Comparison of ENCODE assay signal across 8 mouse cellular contexts in the genomic region with DNA sequence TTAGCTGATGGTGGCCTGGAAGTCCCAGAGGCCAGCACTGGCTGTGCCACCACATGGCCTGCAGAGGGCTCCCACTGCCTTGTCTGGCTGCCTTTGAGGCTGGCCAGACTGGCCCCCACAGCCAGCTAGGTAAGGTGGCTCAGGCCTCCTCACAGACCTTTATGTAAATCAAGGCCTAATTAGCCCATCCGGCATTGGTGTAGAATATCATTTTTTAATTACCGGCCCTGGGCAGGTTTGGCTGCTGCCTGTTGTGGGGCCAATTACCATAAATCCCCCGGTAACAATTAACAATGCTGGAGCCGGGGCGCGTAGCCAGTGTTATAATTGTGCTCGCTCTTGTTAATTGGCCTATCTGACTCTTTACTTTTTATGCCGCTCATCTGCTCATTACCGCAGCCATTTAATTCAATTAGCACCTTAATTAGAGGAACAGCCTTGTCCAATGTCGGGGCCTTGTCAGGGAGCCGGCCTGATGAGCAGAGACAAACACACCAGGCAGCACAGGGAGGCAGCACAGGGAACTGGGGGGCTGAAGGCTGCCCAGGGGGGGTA.
A peak's percentile ranks its signal among the peaks of the same experiment; 100 is the strongest.
DNase-seq lines count a peak whose midpoint lies in the region; ATAC-seq and TF ChIP-seq lines count a peak whose summit lies in the region.

No protein-coding gene starts in this region.

- H3K9ac ChIP-seq in hindbrain, embryonic 14.5 days = no peak overlapping the region
- no peak overlapping the region for H3K9ac ChIP-seq in neural tube, embryonic 12.5 days
- H3K9ac ChIP-seq in heart, embryonic 11.5 days (ENCODE audit: low read depth, low read length) = no peak overlapping the region

- peak; percentile 39 for DNase-seq in gastrocnemius, adult 2 months
- no peak for DNase-seq in gastrocnemius, postnatal 4 days (ENCODE audit: low spot score in 2 of 2)
- DNase-seq in 416B (ENCODE audit: low read depth) = peak; percentile 38
- peak; percentile 58 for DNase-seq in cerebellum, postnatal 14 days
- peak; percentile 72 for DNase-seq in hindbrain, embryonic 14.5 days (ENCODE audit: low spot score)

- TF ChIP-seq CTCF in gastrocnemius, adult 2 months (IDR thresholded peaks at IDR 0.05) = peak; percentile 50

- ATAC-seq in hindbrain, embryonic 14.5 days (ENCODE audit: low FRiP score) = peak; percentile 76
- peak; percentile 54 for ATAC-seq in neural tube, embryonic 12.5 days (ENCODE audit: low FRiP score, low read depth)
- ATAC-seq in monocyte, adult 5-6 weeks (replicated peaks; ENCODE audit: insufficient number of reproducible peaks, low FRiP score, low TSS enrichment, poor library complexity, severe bottlenecking) = no peak
- no peak for ATAC-seq in heart, embryonic 11.5 days (replicated peaks; ENCODE audit: insufficient number of reproducible peaks, low FRiP score, low TSS enrichment)

- no peak overlapping the region for H3K4me2 ChIP-seq in hindbrain, embryonic 14.5 days (replicated peaks)
- H3K4me2 ChIP-seq in neural tube, embryonic 12.5 days (replicated peaks) = no peak overlapping the region
- H3K4me2 ChIP-seq in heart, embryonic 11.5 days = no peak overlapping the region

- intact Hi-C loops in gastrocnemius, adult 2 months (cut with DNase I) = loop anchor here (2.0 kb wide), 1 partner anchor 47 kb away; no protein-coding TSS in a partner anchor

- H3K27me3 ChIP-seq in hindbrain, embryonic 14.5 days (ENCODE audit: control insufficient read depth, insufficient read depth, low read length) = peaks cover 50% of the 10 kb centered on the region
- peaks cover 59% of the 10 kb centered on the region for H3K27me3 ChIP-seq in neural tube, embryonic 12.5 days (replicated peaks)
- H3K27me3 ChIP-seq in heart, embryonic 11.5 days (ENCODE audit: control insufficient read depth, insufficient read depth, low read length) = peaks cover 39% of the 10 kb centered on the region

- H3K9me3 ChIP-seq in hindbrain, embryonic 14.5 days (ENCODE audit: control insufficient read depth, low read length) = no peaks in the 10 kb centered on the region
- H3K9me3 ChIP-seq in neural tube, embryonic 12.5 days = no peaks in the 10 kb centered on the region
- H3K9me3 ChIP-seq in heart, embryonic 11.5 days (replicated peaks; ENCODE audit: control insufficient read depth, low read length) = no peaks in the 10 kb centered on the region

- no peak overlapping the region for H3K27ac ChIP-seq in gastrocnemius, adult 2 months
- H3K27ac ChIP-seq in hindbrain, embryonic 14.5 days = no peak overlapping the region
- H3K27ac ChIP-seq in neural tube, embryonic 12.5 days = no peak overlapping the region
- no peak overlapping the region for H3K27ac ChIP-seq in heart, embryonic 11.5 days (ENCODE audit: low read depth, low read length)

- 31% methylated on average over 11 of the region's 11 CpGs for WGBS in hindbrain, embryonic 14.5 days
- WGBS in neural tube, embryonic 12.5 days = 36% methylated on average over 11 of the region's 11 CpGs
- 79% methylated on average over 11 of the region's 11 CpGs for WGBS in heart, embryonic 11.5 days (ENCODE audit: insufficient replicate concordance)

- H3K4me1 ChIP-seq in hindbrain, embryonic 14.5 days (replicated peaks; ENCODE audit: control insufficient read depth, insufficient read depth, low read length) = peaks cover 21% of the 10 kb centered on the region
- peaks cover 21% of the 10 kb centered on the region for H3K4me1 ChIP-seq in neural tube, embryonic 12.5 days
- H3K4me1 ChIP-seq in heart, embryonic 11.5 days (ENCODE audit: control insufficient read depth, insufficient read depth, low read length) = no peaks in the 10 kb centered on the region

- H3K4me3 ChIP-seq in gastrocnemius, adult 2 months = no peak overlapping the region
- no peak overlapping the region for H3K4me3 ChIP-seq in hindbrain, embryonic 14.5 days (replicated peaks; ENCODE audit: low read length)
- H3K4me3 ChIP-seq in neural tube, embryonic 12.5 days = no peak overlapping the region
- no peak overlapping the region for H3K4me3 ChIP-seq in heart, embryonic 11.5 days (ENCODE audit: low read depth, low read length)

- H3K36me3 ChIP-seq in hindbrain, embryonic 14.5 days (replicated peaks; ENCODE audit: control insufficient read depth, insufficient read depth) = no peaks in the 10 kb centered on the region
- H3K36me3 ChIP-seq in neural tube, embryonic 12.5 days = no peaks in the 10 kb centered on the region
- H3K36me3 ChIP-seq in heart, embryonic 11.5 days (ENCODE audit: control insufficient read depth, insufficient read depth, low read length) = no peaks in the 10 kb centered on the region

Comparison
In these comparisons a context has a peak if more than half of its experiments do, and no peak if none do; other contexts are left out.
1. DNase-seq: peak in gastrocnemius, adult 2 months (single experiment), 416B (single experiment), cerebellum, postnatal 14 days (2 of 2) and hindbrain, embryonic 14.5 days (single experiment); none in gastrocnemius, postnatal 4 days (0 of 2).
2. ATAC-seq: peak in hindbrain, embryonic 14.5 days (single experiment) and neural tube, embryonic 12.5 days (single experiment); none in monocyte, adult 5-6 weeks (single experiment) and heart, embryonic 11.5 days (single experiment).